Mouse (Mus musculus) C3H10T1/2 (cell line): ENCODE results near the gene Ube2f. TPM values are rescaled to one million over a fixed set of nuclear protein-coding genes. Genes with fewer than 3 reads are reported as not detected.

Experiments
- polyA plus RNA-seq, 2 experiments: library from polyadenylated mRNA; unstranded; fragments of >200 nt; fragmentation: generic; extraction: Trizol; gene quantifications; one replicate each; pipeline ENCODE4 v1.2.1; 2012; ENCODE audit warnings: missing spikeins in 2 of 2

Ube2f gene
- polyA plus RNA-seq, result 10 to 100 TPM; 12.7 to 24.1 TPM

DNA sequence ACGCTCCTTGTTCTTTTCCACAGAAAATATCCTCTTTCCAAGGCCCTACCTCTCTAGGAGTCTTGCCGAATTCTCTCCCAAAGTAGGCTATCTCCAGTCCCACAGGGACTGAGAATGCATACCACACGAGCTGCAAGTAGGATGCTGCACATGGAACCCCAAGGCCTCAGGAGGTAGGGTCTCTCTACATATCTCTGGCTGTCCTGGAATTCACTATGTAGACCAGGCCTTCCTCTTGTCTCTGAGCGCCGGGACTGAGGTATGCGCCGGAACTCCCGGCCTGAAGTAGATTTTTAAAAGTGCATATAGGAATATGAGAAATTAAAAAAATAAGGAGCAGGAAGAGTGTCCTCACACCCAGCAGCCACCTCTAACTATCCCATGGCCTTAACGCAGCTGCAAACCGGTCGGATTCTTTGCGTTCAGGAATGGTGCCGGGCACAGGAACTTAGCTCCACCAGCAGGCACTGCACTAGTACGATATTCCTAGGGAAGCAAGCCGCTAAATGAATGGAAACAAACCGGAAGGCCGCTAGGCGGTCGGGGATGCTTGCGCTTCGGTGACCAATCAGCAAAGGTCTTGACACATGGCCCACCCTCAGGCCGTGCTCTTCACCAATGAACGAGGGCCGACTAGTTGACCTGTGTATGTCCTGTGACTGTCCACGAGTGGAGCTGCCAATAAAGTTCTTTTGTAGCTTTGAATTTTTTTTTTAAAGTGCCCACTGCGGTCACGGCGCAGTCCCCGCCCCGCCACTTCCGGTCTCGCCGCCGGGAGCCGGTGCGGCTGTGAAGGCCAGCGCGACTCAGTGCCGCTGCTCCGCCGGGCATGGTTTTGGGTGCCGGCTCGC, at the start of gene Ube2f:
Gene Ube2f (plus strand): TSS at position 741 of the 851 bp plus-strand sequence.

DNA sequence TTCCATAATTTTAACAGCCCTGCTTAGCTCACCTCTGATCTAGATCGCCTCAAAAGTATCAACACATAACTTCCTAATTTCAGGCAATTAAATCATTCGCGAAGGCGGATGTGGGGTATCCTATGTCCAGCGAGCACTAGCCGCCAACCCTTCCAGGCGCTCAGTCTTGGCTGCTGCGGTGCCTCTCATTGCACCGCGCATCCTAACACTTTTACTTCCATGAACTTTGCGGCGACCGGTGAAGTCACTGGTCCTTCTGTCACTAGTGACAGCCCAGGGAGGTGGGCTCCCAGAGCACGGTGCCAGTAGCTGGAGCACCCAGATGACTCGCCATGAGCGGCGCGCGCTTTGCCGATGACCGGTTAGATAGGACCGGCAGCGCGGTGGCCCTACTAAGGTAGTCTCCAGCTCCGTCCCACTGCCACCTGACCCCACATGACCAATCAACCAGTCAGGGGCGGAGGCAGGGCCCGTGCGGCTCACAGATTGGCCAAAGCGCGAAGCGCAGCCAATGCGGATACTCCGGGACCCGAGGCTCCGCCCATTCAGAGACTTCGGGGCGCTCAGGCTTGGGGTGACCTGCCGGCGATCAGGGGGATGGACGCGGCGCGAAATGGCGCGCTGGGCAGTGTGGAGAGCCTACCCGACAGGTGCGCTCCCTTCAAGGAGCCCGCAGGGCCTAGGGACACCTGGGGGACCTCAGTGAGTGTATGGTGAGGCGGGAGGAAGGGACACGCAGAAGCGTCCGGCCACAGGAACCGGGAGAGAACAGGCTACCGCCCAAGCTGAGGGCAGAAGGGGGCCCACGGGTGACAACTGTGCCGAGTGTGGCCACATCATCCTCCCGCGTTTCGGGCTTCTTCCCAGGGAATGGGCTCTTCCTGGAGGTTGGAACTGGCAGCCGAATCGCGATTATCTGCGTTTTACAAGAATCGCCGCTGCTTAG, 48.0 kb downstream of the Ube2f start, which contains the start of gene Scly:
Gene Scly (plus strand): TSS at position 540 of the 946 bp plus-strand sequence.

DNA sequence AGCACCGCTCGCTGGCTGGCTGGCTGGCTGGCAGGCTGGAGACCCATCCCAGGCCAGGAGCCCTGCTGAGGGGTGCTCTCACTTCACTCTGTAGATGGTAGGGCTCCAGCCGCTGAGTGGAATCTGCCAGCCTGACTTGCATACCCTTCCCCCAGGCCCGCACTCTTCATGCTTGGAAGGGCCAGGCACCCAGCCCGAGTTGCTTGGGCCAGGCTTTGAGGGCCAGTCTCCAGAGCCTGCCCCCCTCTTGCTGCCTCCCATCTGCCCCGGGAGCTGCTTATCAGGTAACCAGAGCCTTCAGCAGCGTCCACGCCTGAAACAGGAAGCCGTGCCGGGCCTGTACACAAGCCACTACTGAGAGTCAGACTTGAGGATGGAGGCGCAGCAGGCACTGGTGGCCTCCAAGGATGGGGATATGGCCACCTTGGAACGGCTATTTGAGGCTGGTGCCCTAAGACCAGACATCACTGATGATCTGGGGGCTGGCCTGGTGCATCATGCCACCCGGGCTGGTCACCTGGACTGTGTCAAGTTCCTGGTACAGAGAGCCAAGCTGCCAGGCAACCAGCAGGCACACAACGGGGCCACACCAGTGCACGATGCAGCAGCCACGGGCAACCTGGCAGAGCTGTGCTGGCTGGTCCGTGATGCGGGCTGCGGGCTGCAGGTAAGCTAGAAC, 71.8 kb downstream of the Ube2f start, which contains the start of gene Espnl:
Gene Espnl (plus strand): TSS at position 316 of the 679 bp plus-strand sequence.

Other genes starting within 250 kb of the Ube2f start
- not detected for gene Rbm44, start 105.2 kb upstream of the Ube2f start, polyA plus RNA-seq
- gene Ramp1, start 70.5 kb upstream of the Ube2f start, polyA plus RNA-seq, result under 1 TPM in 1 of 2 experiments, not detected in 1; 0.02 TPM
- 10 to 100 TPM in 1 of 2 experiments, 1 to 10 TPM in 1; 8.1 to 11.2 TPM for gene Scly, start 48.0 kb downstream of the Ube2f start, polyA plus RNA-seq
- under 1 TPM; 0.02 to 0.33 TPM for gene Espnl, start 71.8 kb downstream of the Ube2f start, polyA plus RNA-seq
- gene Klhl30, start 100.7 kb downstream of the Ube2f start, polyA plus RNA-seq, result under 1 TPM; 0.04 to 0.57 TPM
- gene Erfe, start 116.1 kb downstream of the Ube2f start, polyA plus RNA-seq, result under 1 TPM in 1 of 2 experiments, not detected in 1; 0.07 TPM
- 10 to 100 TPM; 47.7 to 64.5 TPM for gene Ilkap, start 148.5 kb downstream of the Ube2f start, polyA plus RNA-seq
- 10 to 100 TPM; 29.4 to 52.4 TPM for gene Hes6, start 163.7 kb downstream of the Ube2f start, polyA plus RNA-seq
- 1 to 10 TPM in 1 of 2 experiments, under 1 TPM in 1; 0.07 to 2.8 TPM for gene Per2, start 209.0 kb downstream of the Ube2f start, polyA plus RNA-seq
- 1 to 10 TPM; 1.4 to 4.3 TPM for gene Traf3ip1, start 244.3 kb downstream of the Ube2f start, polyA plus RNA-seq